29 mouse cellular contexts compared by ENCODE assay signal in genomic region chr11:11555563-11555962, GRCm38 (mm10).
A peak's percentile ranks its signal among the peaks of the same experiment; 100 is the strongest.
DNase-seq lines count a peak whose midpoint lies in the region; ATAC-seq and TF ChIP-seq lines count a peak whose summit lies in the region.
"Had no signal": no experiment of that assay in that cellular context is flagged by ENCODE, and none has a peak within 500 bp of the region (broad histone marks: within the 10 kb centered on the region; RNA-seq: fewer than 3 reads in every experiment).

No protein-coding gene starts in this region.

- H3K9ac ChIP-seq in kidney, embryonic 16.5 days (replicated peaks; ENCODE audit: low read length): no peak overlapping the region
- no peak overlapping the region for H3K9ac ChIP-seq in hindbrain, postnatal 0 days (replicated peaks; ENCODE audit: low read length)
- H3K9ac ChIP-seq: embryonic facial prominence, embryonic 13.5 days; forebrain, embryonic 15.5 days; intestine, embryonic 15.5 days; liver, embryonic 12.5 days; liver, postnatal 0 days; neural tube, embryonic 12.5 days had no signal

- WGBS in kidney, embryonic 16.5 days: 73% methylated on average over 8 of the region's 8 CpGs
- 77% methylated on average over 8 of the region's 8 CpGs for WGBS in hindbrain, postnatal 0 days

- H3K4me2 ChIP-seq in kidney, embryonic 16.5 days (replicated peaks; ENCODE audit: low read depth, low read length): no peak overlapping the region
- no peak overlapping the region for H3K4me2 ChIP-seq in hindbrain, postnatal 0 days (ENCODE audit: low read depth, low read length)
- H3K4me2 ChIP-seq: embryonic facial prominence, embryonic 13.5 days; forebrain, embryonic 15.5 days; intestine, embryonic 15.5 days; liver, embryonic 12.5 days; midbrain, embryonic 11.5 days; neural tube, embryonic 12.5 days had no signal

- peak; percentile 36 for DNase-seq in kidney, adult 11 months
- peak; percentile 28 for DNase-seq in layer of hippocampus, adult 9-11 months
- DNase-seq in layer of hippocampus, postnatal 14 days (ENCODE audit: low spot score in 2 of 2): no peak
- DNase-seq in kidney, postnatal 25 days: peak; percentile 14 to 53
- DNase-seq in thymus, postnatal 36 days: peak; percentile 29 to 41
- no peak for DNase-seq in hindbrain, postnatal 0 days (ENCODE audit: low spot score)
- no peak for DNase-seq in frontal cortex, adult 2 months (ENCODE audit: extremely low spot score in 1 of 2, low spot score in 1 of 2)
- DNase-seq: adrenal gland, postnatal 14 days; cerebellum, adult 18-20 months; cerebellum, postnatal 10 days; gastrocnemius, adult 2 months; gastrocnemius, postnatal 36 days; heart, adult 2 months; heart, postnatal 14 days; liver, postnatal 0 days; lung, postnatal 36 days; right cerebral cortex, postnatal 4 days had no signal

- H3K27ac ChIP-seq in kidney, embryonic 16.5 days (ENCODE audit: low read length): no peak overlapping the region
- H3K27ac ChIP-seq in hindbrain, postnatal 0 days: no peak overlapping the region
- H3K27ac ChIP-seq: embryonic facial prominence, embryonic 13.5 days; forebrain, embryonic 10.5 days; forebrain, embryonic 15.5 days; gastrocnemius, adult 2 months; heart, adult 2 months; intestine, embryonic 15.5 days; left cerebral cortex, adult 2 months; liver, embryonic 12.5 days; neural tube, embryonic 12.5 days; stomach, postnatal 0 days had no signal

- no peaks in the 10 kb centered on the region for H3K27me3 ChIP-seq in kidney, embryonic 16.5 days (ENCODE audit: insufficient read depth, low read length)
- no peaks in the 10 kb centered on the region for H3K27me3 ChIP-seq in hindbrain, postnatal 0 days (ENCODE audit: insufficient read depth, low read length)
- H3K27me3 ChIP-seq: embryonic facial prominence, embryonic 13.5 days; forebrain, embryonic 15.5 days; intestine, embryonic 15.5 days; liver, embryonic 12.5 days; neural tube, embryonic 12.5 days had no signal

- no peak for TF ChIP-seq CTCF in hindbrain, postnatal 0 days (IDR thresholded peaks at IDR 0.05; ENCODE audit: low read depth)

- no peaks in the 10 kb centered on the region for H3K36me3 ChIP-seq in kidney, embryonic 16.5 days (ENCODE audit: insufficient read depth, low read length)
- no peaks in the 10 kb centered on the region for H3K36me3 ChIP-seq in hindbrain, postnatal 0 days (ENCODE audit: insufficient read depth, low read length)
- H3K36me3 ChIP-seq: embryonic facial prominence, embryonic 13.5 days; forebrain, embryonic 10.5 days; forebrain, embryonic 15.5 days; intestine, embryonic 15.5 days; liver, embryonic 12.5 days; neural tube, embryonic 12.5 days had no signal

- no peak for ATAC-seq in kidney, embryonic 16.5 days (ENCODE audit: low FRiP score, low TSS enrichment)
- ATAC-seq in hindbrain, postnatal 0 days: no peak
- ATAC-seq: forebrain, embryonic 15.5 days; hindbrain, embryonic 16.5 days; intestine, embryonic 15.5 days; liver, embryonic 12.5 days; liver, postnatal 0 days; midbrain, embryonic 16.5 days had no signal

- no peaks in the 10 kb centered on the region for H3K4me1 ChIP-seq in kidney, embryonic 16.5 days (ENCODE audit: insufficient read depth, low read length)
- H3K4me1 ChIP-seq in hindbrain, postnatal 0 days (ENCODE audit: insufficient read depth, low read length): no peaks in the 10 kb centered on the region
- H3K4me1 ChIP-seq: embryonic facial prominence, embryonic 13.5 days; forebrain, embryonic 10.5 days; forebrain, embryonic 15.5 days; intestine, embryonic 15.5 days; neural tube, embryonic 12.5 days had no signal

- H3K9me3 ChIP-seq in kidney, embryonic 16.5 days (ENCODE audit: low read length): no peaks in the 10 kb centered on the region
- H3K9me3 ChIP-seq in hindbrain, postnatal 0 days (ENCODE audit: low read length): no peaks in the 10 kb centered on the region
- H3K9me3 ChIP-seq: embryonic facial prominence, embryonic 13.5 days; forebrain, embryonic 10.5 days; forebrain, embryonic 15.5 days; intestine, embryonic 15.5 days; liver, embryonic 12.5 days; neural tube, embryonic 12.5 days had no signal

- no peak overlapping the region for H3K4me3 ChIP-seq in kidney, embryonic 16.5 days (ENCODE audit: low read length)
- H3K4me3 ChIP-seq in hindbrain, postnatal 0 days (ENCODE audit: low read length): no peak overlapping the region
- H3K4me3 ChIP-seq: embryonic facial prominence, embryonic 13.5 days; forebrain, embryonic 10.5 days; forebrain, embryonic 15.5 days; gastrocnemius, adult 2 months; heart, adult 2 months; intestine, embryonic 15.5 days; left cerebral cortex, adult 2 months; liver, embryonic 12.5 days; neural tube, embryonic 12.5 days had no signal

Comparison
In these comparisons a context has a peak if more than half of its experiments do, and no peak if none do; other contexts are left out.
1. DNase-seq: peak in kidney, adult 11 months (single experiment), layer of hippocampus, adult 9-11 months (single experiment), kidney, postnatal 25 days (2 of 2) and thymus, postnatal 36 days (2 of 2); none in layer of hippocampus, postnatal 14 days (0 of 2), hindbrain, postnatal 0 days (single experiment) and frontal cortex, adult 2 months (0 of 2).